Comparison of ENCODE assay signal across 8 mouse cellular contexts in genomic region chr11:115698986-115699728, GRCm38 (mm10). TPM values are rescaled to one million over a fixed set of nuclear protein-coding genes. Genes with fewer than 3 reads are reported as not detected.
DNase-seq lines count a peak whose midpoint lies in the region; ATAC-seq lines count a peak whose summit lies in the region.

No protein-coding gene starts in this region.

- H3K27ac ChIP-seq in hindbrain, embryonic 15.5 days (replicated peaks) = peak overlapping the region; percentile 95

- H3K4me1 ChIP-seq in hindbrain, embryonic 15.5 days (replicated peaks) = peaks cover 51% of the 10 kb centered on the region

- ATAC-seq in hindbrain, embryonic 15.5 days (ENCODE audit: low FRiP score, low read depth) = peak; percentile 97

- H3K4me3 ChIP-seq in hindbrain, embryonic 15.5 days = peak overlapping the region; percentile 77

- peak overlapping the region; percentile 78 for H3K9ac ChIP-seq in hindbrain, embryonic 15.5 days

- peak; percentile 76 for DNase-seq in NIH3T3 (ENCODE audit: low read depth)
- peak; percentile 94 to 95 for DNase-seq in cerebellum, postnatal 14 days
- peak; percentile 93 to 95 for DNase-seq in frontal cortex, postnatal 36 days (ENCODE audit: low spot score in 2 of 2)
- DNase-seq in layer of hippocampus, postnatal 36 days = peak; percentile 90 to 92
- peak; percentile 95 for DNase-seq in lung, postnatal 25 days (ENCODE audit: low spot score)
- DNase-seq in retina, adult 2 months (ENCODE audit: low read depth, low spot score) = peak; percentile 75
- peak; percentile 85 for DNase-seq in thymus, postnatal 25 days

- no peaks in the 10 kb centered on the region for H3K9me3 ChIP-seq in hindbrain, embryonic 15.5 days

- H3K27me3 ChIP-seq in hindbrain, embryonic 15.5 days = no peaks in the 10 kb centered on the region

- 3% methylated on average over 17 of the region's 17 CpGs for WGBS in hindbrain, embryonic 15.5 days

- peak overlapping the region; percentile 96 for H3K4me2 ChIP-seq in hindbrain, embryonic 15.5 days

- H3K36me3 ChIP-seq in hindbrain, embryonic 15.5 days = 0 out of 2 replicates have a peak, but pooled peaks cover 8% of the 10 kb centered on the region

RNA-seq across cellular contexts. Expression of gene Grb2, which starts 9.2 kb away (rescaled TPM):
- polyA plus RNA-seq in hindbrain, embryonic 15.5 days (2015; fragmentation: Nextera tagmentation; extraction: Ambion mirVana) = 186 and 190 TPM in 2 replicates
- total RNA-seq in layer of hippocampus, postnatal 36 days (2021) = 100 to 1,000 TPM; 181 to 192 TPM

Comparison
In these comparisons a context has a peak if more than half of its experiments do, and no peak if none do; other contexts are left out.
1. Peak in every context shown above with its lines: DNase-seq, ATAC-seq, H3K4me3 ChIP-seq and H3K27ac ChIP-seq.